Comparison of ENCODE assay signal across 25 mouse cellular contexts in genomic region chr19:32779131-32779530, GRCm38 (mm10). TPM values are rescaled to one million over a fixed set of nuclear protein-coding genes. Genes with fewer than 3 reads are reported as not detected.
DNase-seq lines count a peak whose midpoint lies in the region; ATAC-seq and TF ChIP-seq lines count a peak whose summit lies in the region.
"Had no signal": no experiment of that assay in that cellular context is flagged by ENCODE, and none has a peak within 500 bp of the region (broad histone marks: within the 10 kb centered on the region; RNA-seq: fewer than 3 reads in every experiment).

No protein-coding gene starts in this region.

- H3K27me3 ChIP-seq in midbrain, embryonic 11.5 days (ENCODE audit: control insufficient read depth, insufficient read depth, low read length): no peaks in the 10 kb centered on the region
- H3K27me3 ChIP-seq in midbrain, embryonic 10.5 days (ENCODE audit: low read depth, poor library complexity, severe bottlenecking): no peaks in the 10 kb centered on the region
- no peaks in the 10 kb centered on the region for H3K27me3 ChIP-seq in MEL (ENCODE audit: control insufficient read depth in 1 of 2, insufficient read depth in 2 of 2, low read length in 2 of 2)
- H3K27me3 ChIP-seq in liver, embryonic 12.5 days (replicated peaks): no peaks in the 10 kb centered on the region
- H3K27me3 ChIP-seq: embryonic facial prominence, embryonic 13.5 days; embryonic facial prominence, embryonic 15.5 days; forebrain, embryonic 12.5 days had no signal

- ATAC-seq in midbrain, embryonic 11.5 days (ENCODE audit: low FRiP score): no peak
- ATAC-seq in granulocyte monocyte progenitor cell, adult 5-6 weeks (replicated peaks; ENCODE audit: poor library complexity, severe bottlenecking): peak; percentile 72
- ATAC-seq in megakaryocyte progenitor cell, adult 5-6 weeks (replicated peaks; ENCODE audit: poor library complexity): peak; percentile 55; the same call in 1 of the 2 replicates
- no peak for ATAC-seq in liver, embryonic 12.5 days
- ATAC-seq: forebrain, embryonic 14.5 days; forebrain, embryonic 16.5 days had no signal

- H3K27ac ChIP-seq in midbrain, embryonic 11.5 days (ENCODE audit: low read depth, low read length): no peak overlapping the region
- H3K27ac ChIP-seq in midbrain, embryonic 10.5 days (replicated peaks): no peak overlapping the region
- no peak overlapping the region for H3K27ac ChIP-seq in MEL (ENCODE audit: control insufficient read depth, low read depth, low read length)
- H3K27ac ChIP-seq in liver, embryonic 12.5 days: no peak overlapping the region
- H3K27ac ChIP-seq: embryonic facial prominence, embryonic 13.5 days; embryonic facial prominence, embryonic 15.5 days; forebrain, embryonic 10.5 days; forebrain, embryonic 12.5 days had no signal

- H3K4me3 ChIP-seq in midbrain, embryonic 11.5 days (ENCODE audit: low read depth, low read length): no peak overlapping the region
- H3K4me3 ChIP-seq in midbrain, embryonic 10.5 days: no peak overlapping the region
- no peak overlapping the region for H3K4me3 ChIP-seq in MEL (ENCODE audit: control insufficient read depth in 1 of 2, insufficient read depth in 1 of 2, low read depth in 2 of 2, low read length in 2 of 2)
- no peak overlapping the region for H3K4me3 ChIP-seq in liver, embryonic 12.5 days
- H3K4me3 ChIP-seq: embryonic facial prominence, embryonic 13.5 days; embryonic facial prominence, embryonic 15.5 days; erythroblast, embryonic 14.5 days; forebrain, embryonic 10.5 days; forebrain, embryonic 12.5 days had no signal

- DNase-seq in midbrain, embryonic 11.5 days (ENCODE audit: low spot score, missing footprints): peak; percentile 62
- no peak for DNase-seq in midbrain, embryonic 10.5 days (ENCODE audit: low spot score)
- no peak for DNase-seq in MEL (ENCODE audit: low read depth, low spot score)
- no peak for DNase-seq in cerebellum, postnatal 36 days
- no peak for DNase-seq in layer of hippocampus, postnatal 14 days (ENCODE audit: low spot score in 2 of 2)
- DNase-seq: adrenal gland, adult 2 months; adrenal gland, postnatal 10 days; adrenal gland, postnatal 25 days; cerebellum, adult 11-12 months; cerebellum, adult 2 months; cerebellum, adult 9-10 months; cerebellum, postnatal 10 days; cerebellum, postnatal 25 days; embryo, embryonic 11 days had no signal

- no peak for TF ChIP-seq CTCF in MEL (IDR thresholded peaks at IDR 0.05 in 2 of 3, conservative IDR thresholded peaks at IDR 0.05 in 1 of 3; ENCODE audit: control insufficient read depth in 1 of 3, insufficient read depth in 1 of 3, low read depth in 2 of 3, low read length in 3 of 3, poor library complexity in 1 of 3, severe bottlenecking in 1 of 3)

- no peak overlapping the region for H3K4me2 ChIP-seq in midbrain, embryonic 11.5 days
- H3K4me2 ChIP-seq in liver, embryonic 12.5 days: no peak overlapping the region
- H3K4me2 ChIP-seq: embryonic facial prominence, embryonic 13.5 days; embryonic facial prominence, embryonic 15.5 days; forebrain, embryonic 12.5 days had no signal

- TF ChIP-seq RAD21 in MEL (IDR thresholded peaks at IDR 0.05; ENCODE audit: low read depth, low read length): no peak

- H3K4me1 ChIP-seq in midbrain, embryonic 11.5 days (ENCODE audit: control insufficient read depth, insufficient read depth, low read length): no peaks in the 10 kb centered on the region
- H3K4me1 ChIP-seq in midbrain, embryonic 10.5 days: 0 out of 2 replicates have a peak, but pooled peaks cover 2% of the 10 kb centered on the region
- H3K4me1 ChIP-seq in MEL (ENCODE audit: control insufficient read depth in 1 of 2, insufficient read depth in 2 of 2, low read length in 2 of 2): peaks cover 0 to 9% of the 10 kb centered on the region in 2 experiments; a peak in 3 of 4 replicates
- H3K4me1 ChIP-seq in liver, embryonic 12.5 days: peaks cover 11% of the 10 kb centered on the region; the same call in 1 of the 2 replicates

- H3K36me3 ChIP-seq in midbrain, embryonic 11.5 days (ENCODE audit: control insufficient read depth, insufficient read depth, low read length): no peaks in the 10 kb centered on the region
- H3K36me3 ChIP-seq in midbrain, embryonic 10.5 days: peaks cover 23% of the 10 kb centered on the region
- peaks cover 21% of the 10 kb centered on the region in 2 experiments for H3K36me3 ChIP-seq in MEL (ENCODE audit: control insufficient read depth in 1 of 2, insufficient read depth in 2 of 2, low read length in 2 of 2)
- H3K36me3 ChIP-seq in liver, embryonic 12.5 days: peaks cover 5% of the 10 kb centered on the region
- H3K36me3 ChIP-seq: embryonic facial prominence, embryonic 13.5 days; forebrain, embryonic 12.5 days had no signal

- H3K9ac ChIP-seq in midbrain, embryonic 11.5 days (ENCODE audit: low read length): no peak overlapping the region
- no peak overlapping the region for H3K9ac ChIP-seq in MEL (ENCODE audit: control insufficient read depth, low read depth, low read length, poor library complexity, severe bottlenecking)
- no peak overlapping the region for H3K9ac ChIP-seq in liver, embryonic 12.5 days
- H3K9ac ChIP-seq: embryonic facial prominence, embryonic 13.5 days; embryonic facial prominence, embryonic 15.5 days; forebrain, embryonic 12.5 days had no signal

- TF ChIP-seq EP300 in MEL (IDR thresholded peaks at IDR 0.05; ENCODE audit: low read depth in 1 of 2, low read length in 2 of 2): no peak

- no peak for TF ChIP-seq POLR2A in MEL (IDR thresholded peaks at IDR 0.05; ENCODE audit: control insufficient read depth in 1 of 2, insufficient read depth in 1 of 2, low read depth in 1 of 2, low read length in 2 of 2, poor library complexity in 1 of 2)

- peaks cover 35% of the 10 kb centered on the region for H3K79me2 ChIP-seq in MEL (ENCODE audit: control insufficient read depth, insufficient read depth, low read length, poor library complexity)

- WGBS in midbrain, embryonic 11.5 days: 85% methylated on average over 3 of the region's 3 CpGs
- 80% methylated on average over 3 of the region's 3 CpGs for WGBS in midbrain, embryonic 10.5 days
- 50% methylated on average over 3 of the region's 3 CpGs for WGBS in liver, embryonic 12.5 days (ENCODE audit: insufficient replicate concordance)

- H3K9me3 ChIP-seq in midbrain, embryonic 11.5 days (ENCODE audit: control insufficient read depth, low read length): no peaks in the 10 kb centered on the region
- 0 out of 2 replicates have a peak, but pooled peaks cover 1% of the 10 kb centered on the region for H3K9me3 ChIP-seq in midbrain, embryonic 10.5 days (replicated peaks)
- no peaks in the 10 kb centered on the region for H3K9me3 ChIP-seq in MEL (replicated peaks; ENCODE audit: insufficient read depth, low read length)
- H3K9me3 ChIP-seq in liver, embryonic 12.5 days (replicated peaks): no peaks in the 10 kb centered on the region
- H3K9me3 ChIP-seq: embryonic facial prominence, embryonic 13.5 days; embryonic facial prominence, embryonic 15.5 days; forebrain, embryonic 10.5 days; forebrain, embryonic 12.5 days; G1E had no signal

TF ChIP-seq in MEL, 35 proteins besides CTCF, POLR2A, EP300 and RAD21:
- TF ChIP-seq ZNF384 (IDR thresholded peaks at IDR 0.05; ENCODE audit: low read depth, low read length) (peak; percentile 56), NELFE (IDR thresholded peaks at IDR 0.05; ENCODE audit: low read depth, low read length) (no peak), MYB (IDR thresholded peaks at IDR 0.05; ENCODE audit: low read depth, low read length) (no peak), KAT2A (conservative IDR thresholded peaks at IDR 0.05; ENCODE audit: low read depth, low read length) (no peak), MAX (IDR thresholded peaks at IDR 0.05; ENCODE audit: low read length) (no peak), GATA1 (IDR thresholded peaks at IDR 0.05; ENCODE audit: low read depth, low read length) (0 out of 2 replicates have a peak, but pooled peaks have one; percentile 5), NRF1 (IDR thresholded peaks at IDR 0.05; ENCODE audit: insufficient read depth, low read depth, low read length, poor library complexity, severe bottlenecking) (no peak), ETS1 (IDR thresholded peaks at IDR 0.05; ENCODE audit: low read depth, low read length) (no peak)
TF ChIP-seq in MEL: peak in this region for 2.

RNA-seq across cellular contexts. Expression of gene Pten, which starts 21.8 kb away (rescaled TPM):
- polyA plus RNA-seq in midbrain, embryonic 11.5 days (2014; fragmentation: Nextera tagmentation; extraction: Ambion mirVana): 9.1 and 9.4 TPM in 2 replicates
- 6.8 and 7.6 TPM in 2 replicates for polyA plus RNA-seq in midbrain, embryonic 10.5 days (2016; fragmentation: Nextera tagmentation; extraction: Ambion mirVana)
- total RNA-seq in MEL (2012; rRNA removed): 35.3 and 35.8 TPM in 2 replicates
- 100 to 1,000 TPM in 1 of 2 experiments, 10 to 100 TPM in 1; 22.7 to 104 TPM for polyA plus RNA-seq in MEL (2012; ENCODE audit: insufficient read depth in 1 of 2, insufficient read length in 2 of 2, low read depth in 1 of 2, low replicate concordance in 2 of 2, missing spikeins in 1 of 2)
- total RNA-seq in granulocyte monocyte progenitor cell, adult 5-6 weeks (2014; fragmentation: Nextera tagmentation): 67.3 and 74.5 TPM in 2 replicates
- 98.5 and 103 TPM in 2 replicates for total RNA-seq in granulocyte monocyte progenitor cell, adult 5-6 weeks (2017)
- total RNA-seq in megakaryocyte progenitor cell, adult 5-6 weeks (2015): 97.4 and 97.8 TPM in 2 replicates
- total RNA-seq in megakaryocyte progenitor cell, adult 5-6 weeks (2017): 92.9 and 97.4 TPM in 2 replicates
- polyA plus RNA-seq in liver, embryonic 12.5 days (2016; fragmentation: Nextera tagmentation; extraction: Ambion mirVana): 5.4 and 5.9 TPM in 2 replicates
- total RNA-seq in layer of hippocampus, postnatal 14 days (2021): 100 to 1,000 TPM; 114 to 125 TPM

RNA-seq across cellular contexts. Expression of gene Atad1, which starts 39.5 kb away (rescaled TPM):
- polyA plus RNA-seq in midbrain, embryonic 11.5 days (2014; fragmentation: Nextera tagmentation; extraction: Ambion mirVana): 110 and 114 TPM in 2 replicates
- polyA plus RNA-seq in midbrain, embryonic 10.5 days (2016; fragmentation: Nextera tagmentation; extraction: Ambion mirVana): 78.0 and 84.4 TPM in 2 replicates
- total RNA-seq in MEL (2012; rRNA removed): 45.6 and 48.4 TPM in 2 replicates
- polyA plus RNA-seq in MEL (2012; ENCODE audit: insufficient read depth in 1 of 2, insufficient read length in 2 of 2, low read depth in 1 of 2, low replicate concordance in 2 of 2, missing spikeins in 1 of 2): 10 to 100 TPM in 1 of 2 experiments, not detected in 1; 35.8 TPM
- total RNA-seq in granulocyte monocyte progenitor cell, adult 5-6 weeks (2014; fragmentation: Nextera tagmentation): 59.5 and 62.9 TPM in 2 replicates
- total RNA-seq in granulocyte monocyte progenitor cell, adult 5-6 weeks (2017): 77.7 and 82.9 TPM in 2 replicates
- total RNA-seq in megakaryocyte progenitor cell, adult 5-6 weeks (2015): 88.9 and 89.5 TPM in 2 replicates
- 64.2 and 68.4 TPM in 2 replicates for total RNA-seq in megakaryocyte progenitor cell, adult 5-6 weeks (2017)
- 32.2 and 32.3 TPM in 2 replicates for polyA plus RNA-seq in liver, embryonic 12.5 days (2016; fragmentation: Nextera tagmentation; extraction: Ambion mirVana)
- total RNA-seq in layer of hippocampus, postnatal 14 days (2021): 100 to 1,000 TPM in 1 of 2 experiments, 10 to 100 TPM in 1; 95.6 to 110 TPM

Comparison
In these comparisons a context has a peak if more than half of its experiments do, and no peak if none do; other contexts are left out.
1. ATAC-seq: peak in granulocyte monocyte progenitor cell, adult 5-6 weeks (single experiment) and megakaryocyte progenitor cell, adult 5-6 weeks (single experiment); none in midbrain, embryonic 11.5 days (single experiment) and liver, embryonic 12.5 days (single experiment).